In genomic region chr10:107198460-107198859, GRCm38 (mm10) we compare ENCODE assay signal across 15 mouse cellular contexts.
"Had no signal": no experiment of that assay in that cellular context is flagged by ENCODE, and none has a peak within 500 bp of the region (broad histone marks: within the 10 kb centered on the region; RNA-seq: fewer than 3 reads in every experiment).

No protein-coding gene starts in this region.

- DNase-seq: kidney, adult 8-10 months; kidney, postnatal 10 days; kidney, postnatal 36 days; layer of hippocampus, postnatal 36 days; liver, embryonic 13.5 days; lung, embryonic 14.5 days; thymus, adult 18-20 months; thymus, postnatal 36 days had no signal

- H3K36me3 ChIP-seq: kidney, embryonic 15.5 days; liver, embryonic 13.5 days; midbrain, embryonic 10.5 days; midbrain, embryonic 13.5 days had no signal

- ATAC-seq: lung, postnatal 0 days; midbrain, embryonic 13.5 days; midbrain, embryonic 16.5 days had no signal

- H3K4me2 ChIP-seq: kidney, embryonic 15.5 days; liver, embryonic 13.5 days; lung, embryonic 14.5 days; midbrain, embryonic 13.5 days had no signal

- H3K9ac ChIP-seq: kidney, embryonic 15.5 days; liver, embryonic 13.5 days; lung, embryonic 14.5 days; midbrain, embryonic 13.5 days had no signal

- H3K4me1 ChIP-seq: kidney, embryonic 15.5 days; liver, embryonic 13.5 days; midbrain, embryonic 10.5 days had no signal

- H3K9me3 ChIP-seq: liver, embryonic 13.5 days had no signal

- H3K4me3 ChIP-seq: kidney, embryonic 15.5 days; left cerebral cortex, adult 2 months; liver, embryonic 13.5 days; midbrain, embryonic 10.5 days; midbrain, embryonic 13.5 days had no signal

- H3K27me3 ChIP-seq: kidney, embryonic 15.5 days; liver, embryonic 13.5 days; midbrain, embryonic 13.5 days had no signal

- H3K27ac ChIP-seq: kidney, embryonic 15.5 days; left cerebral cortex, adult 2 months; liver, embryonic 13.5 days; macrophage; midbrain, embryonic 10.5 days; midbrain, embryonic 13.5 days had no signal
